Mouse (Mus musculus) liver, embryonic 11.5 days (tissue): ENCODE measurements around the gene Plxnd1. TPM values are rescaled to one million over a fixed set of nuclear protein-coding genes. Genes with fewer than 3 reads are reported as not detected.

Source experiments
- ATAC-seq: fragments of 200-750 bp; cut with Nextera tagmentation; replicated peaks from 2 replicates; pipeline ENCODE4 v1.8.0; 2017; ENCODE audit warnings: moderate number of reproducible peaks, mild to moderate bottlenecking, moderate TSS enrichment, moderate library complexity; ENCODE audit not compliant: low FRiP score
- DNase-seq: peaks from one replicate; pipeline ENCODE4 v3.0.0-alpha.2; 2017; ENCODE audit warnings: low spot score
- H3K27ac ChIP-seq: fragments of 300-500 bp; sonication (generic); 2 replicates; pipeline ENCODE4 v1.5.1; 2014; ENCODE audit warnings: mild to moderate bottlenecking, low read depth, low read length, control low read depth
- H3K27me3 ChIP-seq: fragments of 300-500 bp; sonication (generic); replicated peaks from 2 replicates; pipeline ENCODE4 v1.6.1; 2014; ENCODE audit warnings: low read length, mixed read lengths; ENCODE audit not compliant: control insufficient read depth, insufficient read depth
- H3K36me3 ChIP-seq: fragments of 300-500 bp; sonication (generic); 2 replicates; pipeline ENCODE4 v1.6.1; 2014; ENCODE audit warnings: mild to moderate bottlenecking, low read length, moderate library complexity, mixed read lengths; ENCODE audit not compliant: control insufficient read depth, insufficient read depth
- H3K4me1 ChIP-seq: fragments of 300-500 bp; sonication (generic); replicated peaks from 2 replicates; pipeline ENCODE4 v1.6.1; 2014; ENCODE audit warnings: low read length, mixed read lengths; ENCODE audit not compliant: control insufficient read depth, insufficient read depth
- H3K4me2 ChIP-seq: fragments of 300-500 bp; sonication (generic); 2 replicates; pipeline ENCODE4 v1.6.1; 2014; ENCODE audit warnings: mild to moderate bottlenecking, control low read depth, moderate library complexity
- H3K4me3 ChIP-seq: fragments of 300-500 bp; sonication (generic); 2 replicates; pipeline ENCODE4 v1.5.1; 2014; ENCODE audit warnings: low read depth, low read length, control low read depth
- H3K9ac ChIP-seq: fragments of 300-500 bp; sonication (generic); 2 replicates; pipeline ENCODE4 v1.6.1; 2014; ENCODE audit warnings: low read depth, low read length, control low read depth
- H3K9me3 ChIP-seq: fragments of 300-500 bp; sonication (generic); 2 replicates; pipeline ENCODE4 v1.6.1; 2016; ENCODE audit warnings: low read length, inconsistent platforms, mixed read lengths; ENCODE audit not compliant: control insufficient read depth
- WGBS: fragments of 180-500 bp; shearing (Covaris S2); extraction: QIAGEN DNeasy Blood & Tissue Kit; methylation state at CpG from one replicate; pipeline ENCODE4 v1.1.7; 2014; 5-methylcytosine and 5-hydroxymethylcytosine counted together
- polyA plus RNA-seq: library from polyadenylated mRNA; unstranded; fragments of >200 nt; fragmentation: Nextera tagmentation; extraction: Ambion mirVana; gene quantifications from 2 replicates; pipeline ENCODE4 v1.2.1, GENCODE M21; 2014

Gene Plxnd1
- polyA plus RNA-seq, 1 experiment from 2014 or later = 27.8 TPM

DNA sequence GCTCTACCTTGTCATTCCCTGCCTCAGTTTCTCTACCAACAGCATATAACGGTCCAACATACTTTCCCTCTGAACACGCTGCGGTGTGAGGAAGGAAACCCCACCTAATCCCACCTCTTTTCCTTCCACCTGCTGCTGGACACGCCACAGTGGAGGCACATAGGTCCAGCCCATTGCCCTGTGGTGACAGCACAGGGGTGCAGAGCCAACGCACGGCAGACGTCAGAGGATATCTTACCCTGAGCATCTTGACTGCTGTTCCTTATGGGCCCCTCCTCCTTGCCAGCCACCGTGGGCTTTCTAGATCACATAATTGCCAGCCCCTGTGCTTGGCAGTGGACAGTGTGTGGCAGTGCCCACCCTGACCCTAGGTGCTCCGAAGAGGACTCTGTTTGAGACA lies 4.3 kb downstream of the Plxnd1 start:
- Histone ChIP-seq H3K4me1 (peaks cover 45% of the 10 kb centered on the region), H3K9ac (peak overlapping the region; percentile 14; the same call in 1 of the 2 replicates), H3K27ac (no peak overlapping the region), H3K4me3 (peak overlapping the region; percentile 70; the same call in 1 of the 2 replicates), H3K4me2 (peak overlapping the region; percentile 98), H3K36me3 (0 out of 2 replicates have a peak, but pooled peaks cover 2% of the 10 kb centered on the region), H3K27me3 (peaks cover 38% of the 10 kb centered on the region), H3K9me3 (no peaks in the 10 kb centered on the region)
- ATAC-seq = no peak
- no peak for DNase-seq
- WGBS = 73% methylated on average over 9 of the region's 9 CpGs

DNA sequence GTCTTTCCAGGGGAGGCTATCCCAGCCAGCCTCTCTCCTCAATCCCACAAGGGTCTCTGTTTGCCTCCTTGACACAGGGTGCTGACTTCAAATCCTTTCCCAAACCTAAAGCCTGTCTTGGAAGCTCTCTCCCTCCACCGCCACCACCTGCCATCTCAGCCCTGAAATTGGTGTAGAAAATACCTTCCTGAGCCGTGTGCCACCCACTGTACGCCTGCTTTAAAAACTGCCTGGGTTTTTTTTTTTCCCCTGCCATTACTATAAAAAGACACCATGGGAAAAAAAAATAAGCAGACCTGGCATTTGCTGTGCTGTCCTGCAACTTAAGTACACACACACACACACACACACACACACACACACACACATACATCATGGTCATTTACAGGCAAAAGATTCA lies 4.7 kb downstream of the Plxnd1 start:
- no peaks in the 10 kb centered on the region for H3K9me3 ChIP-seq
- no peak overlapping the region for H3K27ac ChIP-seq
- peaks cover 38% of the 10 kb centered on the region for H3K27me3 ChIP-seq
- no peak overlapping the region for H3K9ac ChIP-seq
- DNase-seq (no peak), ATAC-seq (no peak)
- H3K4me3 ChIP-seq = no peak overlapping the region; the same call in none of the 2 replicates
- peaks cover 48% of the 10 kb centered on the region for H3K4me1 ChIP-seq
- 0 out of 2 replicates have a peak, but pooled peaks cover 2% of the 10 kb centered on the region for H3K36me3 ChIP-seq
- H3K4me2 ChIP-seq = peak overlapping the region; percentile 98
- WGBS = 82% methylated on average over 3 of the region's 3 CpGs

DNA sequence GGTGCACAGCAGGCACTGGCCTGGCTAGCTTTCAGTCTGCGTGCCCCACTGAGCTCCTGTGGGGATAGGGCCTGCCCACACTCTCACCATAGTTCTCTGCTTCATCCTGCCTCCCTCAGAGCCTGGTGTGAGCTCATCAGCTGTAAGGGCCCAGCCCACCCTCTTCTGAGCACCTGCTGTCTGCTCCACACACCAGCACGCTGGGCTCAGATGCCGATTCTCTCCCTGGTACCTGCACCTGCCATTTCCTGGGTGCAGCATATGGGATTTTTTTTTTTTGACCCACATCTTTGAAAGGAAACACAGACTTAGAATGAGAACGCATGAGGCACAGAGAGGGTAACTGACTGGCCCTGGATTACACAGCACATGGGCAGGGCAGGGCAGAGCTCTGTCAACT lies 5.2 kb downstream of the Plxnd1 start:
- WGBS = 77% methylated on average over 4 of the region's 4 CpGs
- Histone ChIP-seq H3K27me3 (peaks cover 38% of the 10 kb centered on the region), H3K36me3 (0 out of 2 replicates have a peak, but pooled peaks cover 2% of the 10 kb centered on the region), H3K27ac (no peak overlapping the region), H3K9me3 (no peaks in the 10 kb centered on the region), H3K9ac (no peak overlapping the region), H3K4me3 (no peak overlapping the region; the same call in 1 of the 2 replicates), H3K4me1 (peaks cover 48% of the 10 kb centered on the region), H3K4me2 (peak overlapping the region; percentile 98)
- ATAC-seq = no peak
- no peak for DNase-seq

- no peaks in the 10 kb centered on the region for H3K9me3 ChIP-seq
- 68% methylated on average over 5 of the region's 5 CpGs for WGBS
- ATAC-seq (no peak), DNase-seq (no peak)
- H3K4me3 ChIP-seq = no peak overlapping the region
- 0 out of 2 replicates have a peak, but pooled peaks cover 2% of the 10 kb centered on the region for H3K36me3 ChIP-seq
- peaks cover 45% of the 10 kb centered on the region for H3K4me1 ChIP-seq
- no peak overlapping the region for H3K9ac ChIP-seq
- H3K4me2 ChIP-seq = peak overlapping the region; percentile 98
- peaks cover 32% of the 10 kb centered on the region for H3K27me3 ChIP-seq
- no peak overlapping the region for H3K27ac ChIP-seq
Measured at GRCm38 (mm10) chr6:115989032-115989431, 5.8 kb downstream of the Plxnd1 start.

GRCm38 (mm10) chr6:115987096-115987747 lies 7.6 kb downstream of the Plxnd1 start:
- Histone ChIP-seq H3K36me3 (no peaks in the 10 kb centered on the region), H3K4me3 (no peak overlapping the region), H3K4me2 (no peak overlapping the region; the same call in 1 of the 2 replicates), H3K4me1 (peaks cover 35% of the 10 kb centered on the region), H3K27me3 (peaks cover 14% of the 10 kb centered on the region), H3K9me3 (no peaks in the 10 kb centered on the region), H3K9ac (no peak overlapping the region), H3K27ac (no peak overlapping the region)
- no peak for ATAC-seq
- WGBS = 61% methylated on average over 9 of the region's 9 CpGs
- no peak for DNase-seq

GRCm38 (mm10) chr6:115986472-115987095 lies 8.2 kb downstream of the Plxnd1 start:
- Histone ChIP-seq H3K4me1 (peaks cover 32% of the 10 kb centered on the region), H3K9ac (no peak overlapping the region), H3K9me3 (no peaks in the 10 kb centered on the region), H3K36me3 (no peaks in the 10 kb centered on the region), H3K27me3 (peaks cover 7% of the 10 kb centered on the region), H3K4me3 (no peak overlapping the region), H3K4me2 (no peak overlapping the region), H3K27ac (no peak overlapping the region)
- whole genome bisulfite sequencing = 61% methylated on average over 12 of the region's 12 CpGs
- ATAC-seq = 0 out of 2 replicates have a peak, but pooled peaks have one; percentile 8
- DNase-seq = no peak

- Histone ChIP-seq H3K27me3 (no peaks in the 10 kb centered on the region; the same call in 1 of the 2 replicates), H3K4me1 (peaks cover 26% of the 10 kb centered on the region), H3K4me3 (no peak overlapping the region), H3K4me2 (no peak overlapping the region), H3K27ac (no peak overlapping the region), H3K36me3 (no peaks in the 10 kb centered on the region), H3K9ac (no peak overlapping the region), H3K9me3 (no peaks in the 10 kb centered on the region)
- DNase-seq (no peak), ATAC-seq (no peak)
- 53% methylated on average over 9 of the region's 9 CpGs for WGBS
Measured at GRCm38 (mm10) chr6:115985622-115986021, 9.2 kb downstream of the Plxnd1 start.

- DNase-seq (no peak), ATAC-seq (no peak)
- 83% methylated on average over 7 of the region's 7 CpGs for WGBS
- Histone ChIP-seq H3K27me3 (no peaks in the 10 kb centered on the region; the same call in 1 of the 2 replicates), H3K9me3 (no peaks in the 10 kb centered on the region), H3K9ac (no peak overlapping the region), H3K4me1 (peaks cover 26% of the 10 kb centered on the region), H3K4me3 (no peak overlapping the region), H3K36me3 (no peaks in the 10 kb centered on the region), H3K4me2 (no peak overlapping the region), H3K27ac (no peak overlapping the region)
Measured at GRCm38 (mm10) chr6:115984580-115984979, 10.2 kb downstream of the Plxnd1 start.
